Mouse (Mus musculus): Measurements from ENCODE around the gene Otud7a.

- no peak for TF ChIP-seq CTCF (IDR thresholded peaks at IDR 0.05; ENCODE audit: extremely low read depth, insufficient read depth, low read length)
- TF ChIP-seq POLR2A (IDR thresholded peaks at IDR 0.05; ENCODE audit: extremely low read depth, insufficient read depth, low read length): no peak
Observed at GRCm38 (mm10) chr7:63462684-63463083, 18.1 kb downstream of the Otud7a start.
